Mouse (Mus musculus) mouse embryonic stem cell (cell line): ENCODE measurements around the gene Rpl10-ps3.

Experiments used
- in situ Hi-C, 2 experiments: fragments of 300-500 bp; cut with MboI; formaldehyde crosslinking; loops; 1 replicate in 1 of 2; 3 replicates in 1 of 2; pipeline ENCODE4 v1.14.3; 2019 to 2020; ENCODE audit warnings: low sequenced_read_pairs in 2 of 2, low pct_unique_long_range_greater_than_20kb in 1 of 2, mixed read lengths in 1 of 2; ENCODE audit not compliant: unreplicated experiment in 1 of 2

Gene Rpl10-ps3

DNA sequence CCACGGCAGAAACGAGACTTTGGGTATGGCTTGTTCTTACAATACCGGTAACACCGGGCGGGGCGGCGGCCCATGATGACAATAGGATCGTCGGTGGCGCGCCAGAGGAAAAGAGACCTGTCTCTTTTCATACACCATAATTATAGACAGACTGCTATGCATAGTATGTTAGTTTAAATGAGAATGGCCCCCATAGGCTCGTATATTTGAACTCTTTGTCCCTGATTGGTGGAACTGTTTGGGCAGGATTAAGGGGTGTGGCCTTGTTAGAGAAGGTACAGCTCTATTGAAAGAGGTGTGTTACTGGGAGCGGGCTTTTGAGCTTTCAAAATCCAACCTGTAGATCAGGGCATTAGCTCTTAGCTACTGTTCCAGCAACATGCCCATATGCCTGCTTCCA lies at the start of gene Rpl10-ps3:
Gene Rpl10-ps3 (minus strand): TSS at position 101 of the 400 bp plus-strand sequence.
- in situ Hi-C loops = no loop called here

GRCm38 (mm10) chr9:50375598-50375997 lies 30.8 kb upstream of the Rpl10-ps3 start:
- in situ Hi-C loops = no loop called here

- in situ Hi-C loops = no loop called here
These were observed 29.9 kb upstream of the Rpl10-ps3 start for GRCm38 (mm10) chr9:50374666-50375065.

- in situ Hi-C loops = no loop called here
These were observed 24.0 kb upstream of the Rpl10-ps3 start for GRCm38 (mm10) chr9:50368551-50369297.

GRCm38 (mm10) chr9:50365059-50365780 lies 20.5 kb upstream of the Rpl10-ps3 start:
- in situ Hi-C loops = no loop called here

DNA sequence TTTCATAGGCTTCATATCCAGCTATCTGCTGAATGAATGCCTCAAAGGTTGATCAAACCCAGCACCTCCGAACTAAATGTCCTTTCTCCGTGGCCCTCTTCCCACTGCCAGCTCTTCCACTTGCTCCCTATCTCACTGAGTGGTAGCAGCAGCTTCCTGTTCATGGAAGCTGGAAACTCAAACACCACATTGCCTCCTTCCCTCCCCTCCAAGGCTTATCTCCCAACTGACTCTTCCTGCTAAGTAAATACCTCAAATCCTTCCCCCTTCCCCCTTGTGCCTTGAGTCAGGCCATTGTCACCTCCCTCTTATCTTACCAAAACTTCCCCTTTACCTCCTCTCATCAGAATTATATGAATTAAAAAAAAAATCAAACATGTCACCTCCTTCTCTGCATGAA lies 19.2 kb upstream of the Rpl10-ps3 start:
- in situ Hi-C loops = no loop called here

- in situ Hi-C loops = no loop called here
These were observed 18.5 kb upstream of the Rpl10-ps3 start for GRCm38 (mm10) chr9:50363259-50363658.

- in situ Hi-C loops = no loop called here
These were observed 17.8 kb upstream of the Rpl10-ps3 start for GRCm38 (mm10) chr9:50362556-50362955.

- in situ Hi-C loops = no loop called here
These were observed 15.6 kb upstream of the Rpl10-ps3 start for GRCm38 (mm10) chr9:50360370-50360769.

DNA sequence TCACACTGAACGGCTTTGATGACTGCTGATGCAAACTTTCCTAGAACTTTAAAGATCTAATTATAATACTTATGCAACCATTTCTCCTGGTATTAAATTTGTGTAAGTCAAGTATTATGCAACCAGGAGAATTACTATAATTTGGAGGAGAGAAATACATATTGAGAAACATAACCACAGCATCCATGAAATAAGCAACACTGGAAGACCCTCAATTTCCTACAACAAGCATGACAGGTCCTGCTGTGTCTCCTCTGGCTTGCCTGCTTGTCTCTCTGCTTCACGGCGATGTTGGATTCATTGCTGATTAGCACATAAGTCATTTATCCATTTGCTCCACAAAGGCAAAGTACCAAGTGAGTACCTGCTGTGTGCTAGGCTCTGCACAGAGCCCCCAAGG lies 12.6 kb upstream of the Rpl10-ps3 start:
- in situ Hi-C loops = no loop called here

- in situ Hi-C loops = no loop called here
These were observed 7.0 kb upstream of the Rpl10-ps3 start for GRCm38 (mm10) chr9:50351746-50352145.

GRCm38 (mm10) chr9:50350571-50350970 lies 5.8 kb upstream of the Rpl10-ps3 start:
- in situ Hi-C loops = no loop called here

GRCm38 (mm10) chr9:50349156-50349555 lies 4.4 kb upstream of the Rpl10-ps3 start:
- in situ Hi-C loops = no loop called here

GRCm38 (mm10) chr9:50348256-50348655 lies 3.5 kb upstream of the Rpl10-ps3 start:
- in situ Hi-C loops = no loop called here

GRCm38 (mm10) chr9:50335539-50336325 lies 9.0 kb downstream of the Rpl10-ps3 start:
- in situ Hi-C loops = no loop called here

GRCm38 (mm10) chr9:50333413-50333812 lies 11.4 kb downstream of the Rpl10-ps3 start:
- in situ Hi-C loops = no loop called here

- in situ Hi-C loops = no loop called here
These were observed 20.2 kb downstream of the Rpl10-ps3 start for GRCm38 (mm10) chr9:50324355-50325225.

- in situ Hi-C loops = no loop called here
These were observed 24.0 kb downstream of the Rpl10-ps3 start for GRCm38 (mm10) chr9:50320729-50321128.
